Mouse (Mus musculus) thymus, adult 2 months (tissue): ENCODE measurements around the gene Prelid3b.

Source experiments
- CTCF ChIP-seq: fragments of 200-500 bp; IDR thresholded peaks from 2 replicates; pipeline ENCODE4 v1.5.1; 2012; ENCODE audit warnings: mild to moderate bottlenecking, control low read depth, low read length, moderate library complexity, borderline replicate concordance; ENCODE audit not compliant: control insufficient read depth, poor library complexity, insufficient read depth; ENCODE audit errors: extremely low read depth
- POLR2A ChIP-seq: fragments of 200-500 bp; IDR thresholded peaks from 2 replicates; pipeline ENCODE4 v1.6.1; 2012; ENCODE audit warnings: mild to moderate bottlenecking, low read length, control low read depth, moderate library complexity; ENCODE audit not compliant: control insufficient read depth, poor library complexity, insufficient read depth; ENCODE audit errors: extremely low read depth

- TF ChIP-seq CTCF, result no peak
- TF ChIP-seq POLR2A, result no peak
Observed at GRCm38 (mm10) chr2:174441898-174442297, 31.0 kb downstream of the Prelid3b start.
